Mouse (Mus musculus) neural tube, embryonic 13.5 days (tissue): ENCODE measurements around the gene Pip5k1a. TPM values are rescaled to one million over a fixed set of nuclear protein-coding genes. Genes with fewer than 3 reads are reported as not detected.
"Not testable (repeated sequence)": the region's sequence is repeated elsewhere in the genome, so short reads cannot be mapped to it uniquely, and the experiment has no call there.

Experiments
- ATAC-seq: fragments of 200-750 bp; cut with Nextera tagmentation; 2 replicates; pipeline ENCODE4 v1.8.0; 2017; ENCODE audit warnings: low read depth, mild to moderate bottlenecking, moderate TSS enrichment, moderate library complexity
- H3K27ac ChIP-seq: fragments of 300-500 bp; sonication (generic); replicated peaks from 2 replicates; pipeline ENCODE4 v1.5.1; 2015; ENCODE audit warnings: moderate library complexity, mild to moderate bottlenecking, inconsistent platforms
- H3K27me3 ChIP-seq: fragments of 300-500 bp; sonication (generic); 2 replicates; pipeline ENCODE4 v1.6.1; 2015; ENCODE audit warnings: mild to moderate bottlenecking, inconsistent platforms
- H3K36me3 ChIP-seq: fragments of 300-500 bp; sonication (generic); 2 replicates; pipeline ENCODE4 v1.6.1; 2015; ENCODE audit warnings: mild to moderate bottlenecking, inconsistent platforms
- H3K4me1 ChIP-seq: fragments of 300-500 bp; sonication (generic); replicated peaks from 2 replicates; pipeline ENCODE4 v1.6.1; 2015; ENCODE audit warnings: inconsistent platforms
- H3K4me2 ChIP-seq: fragments of 300-500 bp; sonication (generic); 2 replicates; pipeline ENCODE4 v1.6.1; 2015; ENCODE audit warnings: inconsistent platforms, mild to moderate bottlenecking, moderate library complexity
- H3K4me3 ChIP-seq: fragments of 300-500 bp; sonication (generic); 2 replicates; pipeline ENCODE4 v1.5.1; 2015; ENCODE audit warnings: mild to moderate bottlenecking, inconsistent platforms
- H3K9ac ChIP-seq: fragments of 300-500 bp; sonication (generic); 2 replicates; pipeline ENCODE4 v1.6.1; 2015; ENCODE audit warnings: moderate library complexity, mild to moderate bottlenecking, inconsistent platforms
- H3K9me3 ChIP-seq: fragments of 300-500 bp; sonication (generic); 2 replicates; pipeline ENCODE4 v1.6.1; 2016; ENCODE audit warnings: inconsistent platforms
- WGBS: fragments of 180-500 bp; shearing (Covaris S2); methylation state at CpG from one replicate; pipeline ENCODE4 v1.1.7; 2015; 5-methylcytosine and 5-hydroxymethylcytosine counted together
- polyA plus RNA-seq: library from polyadenylated mRNA; unstranded; fragments of >200 nt; fragmentation: Nextera tagmentation; extraction: Ambion mirVana; gene quantifications from 2 replicates; pipeline ENCODE4 v1.2.1, GENCODE M21; 2015

Gene Pip5k1a
- polyA plus RNA-seq, 1 experiment from 2014 or later: 18.6 TPM

- peak; percentile 57 for ATAC-seq
- no peaks in the 10 kb centered on the region for H3K27me3 ChIP-seq
- no peaks in the 10 kb centered on the region for H3K9me3 ChIP-seq
- peak within 1 kb of the TSS; percentile 81 for H3K4me3 ChIP-seq
- H3K27ac ChIP-seq: peak within 1 kb of the TSS; percentile 98
- under 1% methylated on average over 54 of the region's 54 CpGs for WGBS
- H3K9ac ChIP-seq: peak within 1 kb of the TSS; percentile 90
- peak within 1 kb of the TSS; percentile 54 for H3K4me2 ChIP-seq
- H3K36me3 ChIP-seq: peaks cover 17% of the 10 kb centered on the region
- peaks cover 19% of the 10 kb centered on the region for H3K4me1 ChIP-seq
Measured at GRCm38 (mm10) chr3:95110911-95111726, 4.4 kb upstream of the Pip5k1a start, which contains the start of gene Vps72. Gene Vps72 (plus strand): TSS chr3:95111022.

GRCm38 (mm10) chr3:95107898-95108297, 1.2 kb upstream of the Pip5k1a start:
- H3K4me2 ChIP-seq: no peak overlapping the region
- 72% methylated on average over 2 of the region's 2 CpGs for WGBS
- no peak for ATAC-seq
- H3K27ac ChIP-seq: no peak overlapping the region
- H3K27me3 ChIP-seq: no peaks in the 10 kb centered on the region
- H3K4me1 ChIP-seq: peaks cover 27% of the 10 kb centered on the region
- no peaks in the 10 kb centered on the region for H3K9me3 ChIP-seq
- H3K9ac ChIP-seq: no peak overlapping the region
- H3K4me3 ChIP-seq: no peak overlapping the region
- H3K36me3 ChIP-seq: 0 out of 2 replicates have a peak, but pooled peaks cover 4% of the 10 kb centered on the region

- not testable (repeated sequence) for H3K9me3 ChIP-seq, H3K36me3 ChIP-seq, ATAC-seq, H3K27me3 ChIP-seq
- H3K4me2 ChIP-seq: peak overlapping the region; percentile 68
- H3K27ac ChIP-seq: peak overlapping the region; percentile 70; the same call in 1 of the 2 replicates
- peak overlapping the region; percentile 82 for H3K4me3 ChIP-seq
- H3K4me1 ChIP-seq: peaks cover 21% of the 10 kb centered on the region
- peak overlapping the region; percentile 88 for H3K9ac ChIP-seq
Measured at GRCm38 (mm10) chr3:95107308-95107707, 578 bp upstream of the Pip5k1a start.

- under 1% methylated on average over 16 of the region's 16 CpGs for WGBS
- Histone ChIP-seq H3K36me3 (peaks cover 8% of the 10 kb centered on the region; the same call in 1 of the 2 replicates), H3K4me3 (peak overlapping the region; percentile 82), H3K9me3 (no peaks in the 10 kb centered on the region), H3K27ac (peak overlapping the region; percentile 91), H3K4me1 (peaks cover 31% of the 10 kb centered on the region), H3K4me2 (peak overlapping the region; percentile 84), H3K27me3 (no peaks in the 10 kb centered on the region), H3K9ac (peak overlapping the region; percentile 88)
- ATAC-seq: no peak
Measured at GRCm38 (mm10) chr3:95105586-95106337, 968 bp downstream of the Pip5k1a start.

GRCm38 (mm10) chr3:95105121-95105520, 1.6 kb downstream of the Pip5k1a start:
- H3K9me3 ChIP-seq: no peaks in the 10 kb centered on the region
- H3K4me2 ChIP-seq: peak overlapping the region; percentile 84
- WGBS: 82% methylated on average over 4 of the region's 4 CpGs
- peaks cover 8% of the 10 kb centered on the region; the same call in 1 of the 2 replicates for H3K36me3 ChIP-seq
- H3K27me3 ChIP-seq: no peaks in the 10 kb centered on the region
- H3K27ac ChIP-seq: no peak overlapping the region
- H3K4me1 ChIP-seq: peaks cover 32% of the 10 kb centered on the region
- peak overlapping the region; percentile 82 for H3K4me3 ChIP-seq
- H3K9ac ChIP-seq: peak overlapping the region; percentile 88
- ATAC-seq: no peak

GRCm38 (mm10) chr3:95100854-95101253, 5.9 kb downstream of the Pip5k1a start:
- peaks cover 26% of the 10 kb centered on the region for H3K36me3 ChIP-seq
- H3K27me3 ChIP-seq: no peaks in the 10 kb centered on the region
- H3K9me3 ChIP-seq: no peaks in the 10 kb centered on the region
- no peak overlapping the region for H3K27ac ChIP-seq
- peaks cover 38% of the 10 kb centered on the region for H3K4me1 ChIP-seq
- H3K4me3 ChIP-seq: no peak overlapping the region
- 44% methylated on average over 2 of the region's 2 CpGs for WGBS
- H3K4me2 ChIP-seq: no peak overlapping the region
- H3K9ac ChIP-seq: no peak overlapping the region
- no peak for ATAC-seq

GRCm38 (mm10) chr3:95088071-95088470, 18.7 kb downstream of the Pip5k1a start:
- 93% methylated on average over 1 of the region's 1 CpGs for WGBS

GRCm38 (mm10) chr3:95071606-95072005, 35.1 kb downstream of the Pip5k1a start:
- no peak for ATAC-seq
- 95% methylated on average over 2 of the region's 2 CpGs for WGBS
- Histone ChIP-seq H3K4me3 (no peak overlapping the region), H3K9ac (no peak overlapping the region), H3K9me3 (no peaks in the 10 kb centered on the region), H3K27me3 (no peaks in the 10 kb centered on the region), H3K36me3 (peaks cover 87% of the 10 kb centered on the region), H3K4me2 (no peak overlapping the region), H3K27ac (no peak overlapping the region), H3K4me1 (no peaks in the 10 kb centered on the region)

More at GRCm38 (mm10) chr3:95088071-95088470, 18.7 kb downstream of the Pip5k1a start:
- no peaks in the 10 kb centered on the region for H3K27me3 ChIP-seq
- no peaks in the 10 kb centered on the region for H3K9me3 ChIP-seq
- no peak overlapping the region for H3K27ac ChIP-seq
- no peak for ATAC-seq
- no peak overlapping the region for H3K9ac ChIP-seq
- H3K4me3 ChIP-seq: no peak overlapping the region
- no peak overlapping the region for H3K4me2 ChIP-seq
- 0 out of 2 replicates have a peak, but pooled peaks cover 6% of the 10 kb centered on the region for H3K36me3 ChIP-seq
- H3K4me1 ChIP-seq: no peaks in the 10 kb centered on the region

GRCm38 (mm10) chr3:95066570-95066969, 40.2 kb downstream of the Pip5k1a start:
- H3K4me2 ChIP-seq: no peak overlapping the region
- ATAC-seq: no peak
- no peak overlapping the region for H3K4me3 ChIP-seq
- H3K27ac ChIP-seq: no peak overlapping the region
- H3K27me3 ChIP-seq: no peaks in the 10 kb centered on the region
- H3K4me1 ChIP-seq: no peaks in the 10 kb centered on the region
- no peaks in the 10 kb centered on the region for H3K9me3 ChIP-seq
- peaks cover 96% of the 10 kb centered on the region for H3K36me3 ChIP-seq
- no peak overlapping the region for H3K9ac ChIP-seq
- 92% methylated on average over 11 of the region's 11 CpGs for WGBS

GRCm38 (mm10) chr3:95066095-95066494, 40.6 kb downstream of the Pip5k1a start:
- Histone ChIP-seq H3K27ac (no peak overlapping the region), H3K27me3 (no peaks in the 10 kb centered on the region), H3K9ac (no peak overlapping the region), H3K36me3 (peaks cover 96% of the 10 kb centered on the region), H3K4me3 (no peak overlapping the region), H3K4me1 (no peaks in the 10 kb centered on the region), H3K4me2 (no peak overlapping the region), H3K9me3 (no peaks in the 10 kb centered on the region)
- ATAC-seq: no peak
- 92% methylated on average over 6 of the region's 6 CpGs for WGBS

- H3K4me2 ChIP-seq: no peak overlapping the region
- H3K4me1 ChIP-seq: no peaks in the 10 kb centered on the region
- no peak for ATAC-seq
- H3K9me3 ChIP-seq: no peaks in the 10 kb centered on the region
- H3K9ac ChIP-seq: no peak overlapping the region
- H3K27ac ChIP-seq: no peak overlapping the region
- no peaks in the 10 kb centered on the region for H3K27me3 ChIP-seq
- no peak overlapping the region for H3K4me3 ChIP-seq
- H3K36me3 ChIP-seq: peaks cover 96% of the 10 kb centered on the region
- 79% methylated on average over 1 of the region's 1 CpGs for WGBS
Measured at GRCm38 (mm10) chr3:95065553-95065952, 41.2 kb downstream of the Pip5k1a start.

GRCm38 (mm10) chr3:95063741-95064140, 43.0 kb downstream of the Pip5k1a start:
- Histone ChIP-seq H3K9me3 (no peaks in the 10 kb centered on the region), H3K4me1 (no peaks in the 10 kb centered on the region), H3K27ac (no peak overlapping the region), H3K9ac (no peak overlapping the region), H3K4me2 (no peak overlapping the region), H3K4me3 (no peak overlapping the region), H3K27me3 (no peaks in the 10 kb centered on the region), H3K36me3 (peaks cover 98% of the 10 kb centered on the region)
- WGBS: 93% methylated on average over 4 of the region's 4 CpGs
- no peak for ATAC-seq
